Mouse (Mus musculus) forebrain, embryonic 11.5 days (tissue): Measurements from ENCODE around the gene Abcc9. TPM values are rescaled to one million over a fixed set of nuclear protein-coding genes. Genes with fewer than 3 reads are reported as not detected.

Experiments used
- ATAC-seq: fragments of 200-750 bp; cut with Nextera tagmentation; replicated peaks from 2 replicates; pipeline ENCODE4 v1.8.0; 2017; ENCODE audit warnings: moderate TSS enrichment; ENCODE audit not compliant: low FRiP score
- DNase-seq: peaks from one replicate; pipeline ENCODE4 v3.0.0-alpha.2; 2017; ENCODE audit warnings: low spot score
- H3K27ac ChIP-seq: fragments of 300-500 bp; sonication (generic); 2 replicates; pipeline ENCODE4 v1.5.1; 2014; ENCODE audit warnings: low read depth, low read length
- H3K27me3 ChIP-seq: fragments of 300-500 bp; sonication (generic); 2 replicates; pipeline ENCODE4 v1.6.1; 2014; ENCODE audit warnings: mild to moderate bottlenecking, low read length, mixed read lengths; ENCODE audit not compliant: control insufficient read depth, insufficient read depth
- H3K36me3 ChIP-seq: fragments of 300-500 bp; sonication (generic); 2 replicates; pipeline ENCODE4 v1.6.1; 2014; ENCODE audit warnings: mild to moderate bottlenecking, low read length, moderate library complexity, mixed read lengths; ENCODE audit not compliant: control insufficient read depth, insufficient read depth
- H3K4me1 ChIP-seq: fragments of 300-500 bp; sonication (generic); replicated peaks from 2 replicates; pipeline ENCODE4 v1.6.1; 2014; ENCODE audit warnings: low read length, mixed read lengths; ENCODE audit not compliant: control insufficient read depth, insufficient read depth
- H3K4me2 ChIP-seq: fragments of 300-500 bp; sonication (generic); 2 replicates; pipeline ENCODE4 v1.6.1; 2014; ENCODE audit warnings: low read depth, mild to moderate bottlenecking, low read length, moderate library complexity, mixed read lengths; ENCODE audit not compliant: severe bottlenecking
- H3K4me3 ChIP-seq: fragments of 300-500 bp; sonication (generic); 2 replicates; pipeline ENCODE4 v1.5.1; 2014; ENCODE audit warnings: low read depth, low read length
- H3K9ac ChIP-seq: fragments of 300-500 bp; sonication (generic); 2 replicates; pipeline ENCODE4 v1.6.1; 2014; ENCODE audit warnings: low read length
- H3K9me3 ChIP-seq: fragments of 300-500 bp; sonication (generic); 2 replicates; pipeline ENCODE4 v1.6.1; 2016; ENCODE audit warnings: low read length, mixed read lengths; ENCODE audit not compliant: control insufficient read depth
- WGBS: fragments of 180-500 bp; shearing (Covaris S2); extraction: QIAGEN DNeasy Blood & Tissue Kit; methylation state at CpG from one replicate; pipeline ENCODE4 v1.1.7; 2014; 5-methylcytosine and 5-hydroxymethylcytosine counted together
- polyA plus RNA-seq: library from polyadenylated mRNA; unstranded; fragments of >200 nt; fragmentation: Nextera tagmentation; extraction: Ambion mirVana; gene quantifications from 2 replicates; pipeline ENCODE4 v1.2.1, GENCODE M21; 2014

Abcc9 gene
- polyA plus RNA-seq, 1 experiment from 2014 or later, result 1.6 TPM

GRCm38 (mm10) chr6:142715026-142715425 is 12.9 kb upstream of the Abcc9 start:
- no peak overlapping the region for H3K9ac ChIP-seq
- H3K27ac ChIP-seq, result no peak overlapping the region
- H3K27me3 ChIP-seq, result no peaks in the 10 kb centered on the region
- WGBS, result 90% methylated on average over 8 of the region's 8 CpGs
- no peak for DNase-seq
- no peaks in the 10 kb centered on the region for H3K36me3 ChIP-seq
- H3K4me1 ChIP-seq, result no peaks in the 10 kb centered on the region
- no peak for ATAC-seq
- H3K4me3 ChIP-seq, result no peak overlapping the region
- H3K4me2 ChIP-seq, result no peak overlapping the region
- H3K9me3 ChIP-seq, result no peaks in the 10 kb centered on the region

GRCm38 (mm10) chr6:142711106-142711505 is 9.0 kb upstream of the Abcc9 start:
- H3K4me2 ChIP-seq, result no peak overlapping the region
- H3K27ac ChIP-seq, result no peak overlapping the region
- H3K9ac ChIP-seq, result no peak overlapping the region
- no peaks in the 10 kb centered on the region for H3K9me3 ChIP-seq
- 69% methylated on average over 4 of the region's 4 CpGs for WGBS
- no peaks in the 10 kb centered on the region for H3K36me3 ChIP-seq
- H3K4me3 ChIP-seq, result no peak overlapping the region
- no peak for DNase-seq
- no peak for ATAC-seq
- no peaks in the 10 kb centered on the region for H3K4me1 ChIP-seq
- no peaks in the 10 kb centered on the region for H3K27me3 ChIP-seq

- H3K27me3 ChIP-seq, result no peaks in the 10 kb centered on the region
- H3K4me2 ChIP-seq, result no peak overlapping the region
- no peaks in the 10 kb centered on the region for H3K4me1 ChIP-seq
- H3K9me3 ChIP-seq, result no peaks in the 10 kb centered on the region
- no peak for ATAC-seq
- H3K9ac ChIP-seq, result no peak overlapping the region
- no peak overlapping the region for H3K4me3 ChIP-seq
- WGBS, result 83% methylated on average over 6 of the region's 6 CpGs
- DNase-seq, result no peak
- no peaks in the 10 kb centered on the region for H3K36me3 ChIP-seq
- H3K27ac ChIP-seq, result no peak overlapping the region
Measured at GRCm38 (mm10) chr6:142710690-142711089, 8.6 kb upstream of the Abcc9 start.

GRCm38 (mm10) chr6:142708369-142708768 is 6.3 kb upstream of the Abcc9 start:
- no peaks in the 10 kb centered on the region for H3K9me3 ChIP-seq
- H3K4me3 ChIP-seq, result no peak overlapping the region
- no peak overlapping the region for H3K9ac ChIP-seq
- no peak overlapping the region for H3K4me2 ChIP-seq
- H3K4me1 ChIP-seq, result no peaks in the 10 kb centered on the region
- WGBS, result 83% methylated on average over 6 of the region's 6 CpGs
- no peak for ATAC-seq
- no peak for DNase-seq
- no peaks in the 10 kb centered on the region for H3K36me3 ChIP-seq
- no peak overlapping the region for H3K27ac ChIP-seq
- no peaks in the 10 kb centered on the region for H3K27me3 ChIP-seq

- Histone ChIP-seq H3K36me3 (no peaks in the 10 kb centered on the region), H3K4me3 (no peak overlapping the region), H3K9me3 (no peaks in the 10 kb centered on the region), H3K27ac (no peak overlapping the region), H3K27me3 (no peaks in the 10 kb centered on the region), H3K4me2 (no peak overlapping the region), H3K4me1 (no peaks in the 10 kb centered on the region), H3K9ac (no peak overlapping the region)
- WGBS, result 74% methylated on average over 3 of the region's 3 CpGs
- DNase-seq (no peak), ATAC-seq (no peak)
Measured at GRCm38 (mm10) chr6:142706688-142707087, 4.6 kb upstream of the Abcc9 start.

GRCm38 (mm10) chr6:142703441-142703930 is 1.4 kb upstream of the Abcc9 start:
- no peaks in the 10 kb centered on the region for H3K4me1 ChIP-seq
- no peaks in the 10 kb centered on the region for H3K9me3 ChIP-seq
- H3K4me2 ChIP-seq, result no peak overlapping the region
- no peaks in the 10 kb centered on the region for H3K36me3 ChIP-seq
- H3K27ac ChIP-seq, result no peak overlapping the region
- DNase-seq (no peak), ATAC-seq (no peak)
- H3K4me3 ChIP-seq, result no peak overlapping the region
- no peaks in the 10 kb centered on the region for H3K27me3 ChIP-seq
- WGBS, result 81% methylated on average over 11 of the region's 11 CpGs
- H3K9ac ChIP-seq, result no peak overlapping the region

GRCm38 (mm10) chr6:142701161-142701560 is 954 bp downstream of the Abcc9 start:
- no peaks in the 10 kb centered on the region for H3K27me3 ChIP-seq
- DNase-seq (no peak), ATAC-seq (no peak)
- H3K4me2 ChIP-seq, result no peak overlapping the region
- no peaks in the 10 kb centered on the region for H3K36me3 ChIP-seq
- H3K27ac ChIP-seq, result no peak overlapping the region
- H3K9me3 ChIP-seq, result no peaks in the 10 kb centered on the region
- 72% methylated on average over 13 of the region's 13 CpGs for WGBS
- no peak overlapping the region for H3K4me3 ChIP-seq
- no peaks in the 10 kb centered on the region for H3K4me1 ChIP-seq
- no peak overlapping the region for H3K9ac ChIP-seq

- no peak for ATAC-seq
- Histone ChIP-seq H3K27ac (no peak overlapping the region), H3K9me3 (no peaks in the 10 kb centered on the region), H3K4me2 (no peak overlapping the region), H3K4me3 (no peak overlapping the region), H3K27me3 (no peaks in the 10 kb centered on the region), H3K4me1 (no peaks in the 10 kb centered on the region), H3K9ac (no peak overlapping the region), H3K36me3 (no peaks in the 10 kb centered on the region)
- WGBS, result 70% methylated on average over 8 of the region's 8 CpGs
- DNase-seq, result no peak
Measured at GRCm38 (mm10) chr6:142700753-142701152, 1.4 kb downstream of the Abcc9 start.

GRCm38 (mm10) chr6:142692085-142692484 is 10.0 kb downstream of the Abcc9 start:
- Histone ChIP-seq H3K9me3 (no peaks in the 10 kb centered on the region), H3K27me3 (no peaks in the 10 kb centered on the region), H3K27ac (no peak overlapping the region), H3K4me3 (no peak overlapping the region), H3K36me3 (no peaks in the 10 kb centered on the region), H3K9ac (no peak overlapping the region), H3K4me2 (no peak overlapping the region), H3K4me1 (no peaks in the 10 kb centered on the region)
- ATAC-seq (no peak), DNase-seq (no peak)
- WGBS, result 83% methylated on average over 5 of the region's 5 CpGs
